Mouse (Mus musculus) induced T-regulatory cell, adult 2 months (primary cell): ENCODE results near the gene Smarcd2.

ENCODE experiments used
- DNase-seq: peaks from one replicate; pipeline ENCODE4 v3.0.0-alpha.2; 2012; ENCODE audit warnings: low read depth

Gene Smarcd2

DNA sequence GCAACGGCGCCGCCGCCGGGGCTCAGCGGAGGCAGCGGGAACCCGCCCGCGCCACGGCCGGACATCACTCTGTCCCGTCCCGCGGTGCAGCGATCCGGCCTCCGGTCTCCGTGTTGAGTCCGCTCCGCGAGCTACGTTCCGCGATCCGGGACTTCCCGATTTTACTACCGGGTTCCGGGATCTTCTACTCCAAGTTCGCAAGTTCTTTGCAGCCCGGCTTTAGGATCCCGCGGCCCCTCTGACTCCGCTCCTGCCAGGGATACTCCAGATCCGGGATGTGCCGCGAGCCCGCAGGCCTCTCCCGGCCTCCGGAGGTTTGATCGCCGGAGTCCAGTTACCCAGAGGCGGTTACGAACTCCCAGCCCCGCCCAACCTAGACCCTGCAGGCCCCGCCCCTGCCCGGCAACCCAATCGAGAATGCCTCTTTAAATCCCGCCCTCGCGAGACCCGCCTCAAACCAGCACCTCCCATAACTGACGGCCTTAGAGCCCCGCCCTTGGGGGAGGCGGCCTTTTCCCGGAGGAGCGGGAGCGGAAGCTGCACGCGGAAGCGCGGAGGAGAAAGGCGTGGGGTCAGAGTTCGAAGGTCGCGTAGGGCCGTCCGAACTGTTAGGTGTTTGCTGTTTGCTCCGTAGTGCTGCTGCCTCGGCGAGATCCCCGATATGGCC is at the start of gene Smarcd2:
Gene Smarcd2, minus strand, starts transcription at position 329 of the 667 bp plus-strand sequence.
- peak; percentile 99 for DNase-seq

DNA sequence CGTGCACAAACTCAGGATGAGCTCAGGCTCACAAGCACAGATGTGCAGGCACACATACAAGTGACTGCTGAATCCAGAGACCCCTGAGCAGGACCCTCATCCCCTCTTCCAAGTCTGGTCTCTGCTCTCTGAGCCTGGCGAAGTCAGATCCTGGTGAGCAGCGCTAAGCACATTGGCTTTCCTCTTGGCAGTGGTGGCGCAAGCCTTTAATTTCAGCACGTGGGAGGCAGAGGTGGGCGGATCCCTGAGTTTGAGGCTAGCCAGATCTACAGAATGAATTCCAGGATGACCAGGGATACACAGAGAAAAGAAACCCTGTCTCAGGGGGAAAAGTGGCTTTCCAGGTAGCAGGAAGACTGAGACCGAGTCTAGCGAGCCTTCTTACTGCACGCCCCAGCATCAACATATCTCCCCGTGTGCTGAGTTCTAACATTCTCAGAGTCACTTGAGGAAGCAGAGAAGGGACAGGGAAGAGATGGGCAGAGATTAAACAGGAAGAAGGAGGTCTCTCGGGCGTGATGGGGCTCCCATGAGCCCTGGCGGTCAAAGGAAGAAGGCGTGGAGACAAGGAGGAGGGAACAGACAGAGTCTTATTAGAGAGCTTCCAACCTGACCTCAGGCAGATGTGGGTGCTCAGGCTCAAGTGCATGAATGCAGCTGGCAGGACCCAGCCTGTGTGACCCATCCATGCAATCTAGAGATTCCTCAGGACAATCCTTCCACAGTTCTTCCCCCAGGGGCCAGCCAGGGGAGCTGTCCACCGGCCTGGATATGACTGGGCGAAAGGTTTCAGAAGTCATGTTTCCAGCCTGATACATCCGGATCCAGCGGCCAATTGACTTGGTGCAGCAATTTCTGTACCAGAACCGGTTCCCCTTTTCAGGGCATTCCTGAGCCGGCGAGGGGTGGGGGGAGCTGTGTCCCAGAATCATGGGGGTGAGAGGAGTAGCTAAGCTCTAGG is 45.9 kb upstream of the Smarcd2 start:
- no peak for DNase-seq

DNA sequence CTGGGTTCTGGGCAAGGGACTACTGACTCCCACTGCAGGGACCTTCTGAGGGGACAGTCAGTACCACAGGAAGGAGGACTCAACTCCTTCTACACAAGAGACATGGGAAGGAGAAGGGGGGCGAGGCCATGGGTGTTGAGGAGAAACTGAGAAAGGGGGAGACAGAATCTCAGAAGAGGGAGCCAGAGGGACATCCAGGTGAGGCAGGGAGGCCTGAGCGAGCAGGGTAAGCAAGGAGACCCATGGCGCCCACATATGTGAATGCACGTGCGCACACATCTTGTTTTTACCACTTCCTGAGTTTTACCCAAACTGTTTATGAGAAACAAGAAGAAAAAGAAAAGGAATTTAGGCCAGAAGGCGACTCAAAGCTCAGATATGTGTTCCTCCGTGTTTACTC is 45.0 kb upstream of the Smarcd2 start:
- DNase-seq, result no peak

DNA sequence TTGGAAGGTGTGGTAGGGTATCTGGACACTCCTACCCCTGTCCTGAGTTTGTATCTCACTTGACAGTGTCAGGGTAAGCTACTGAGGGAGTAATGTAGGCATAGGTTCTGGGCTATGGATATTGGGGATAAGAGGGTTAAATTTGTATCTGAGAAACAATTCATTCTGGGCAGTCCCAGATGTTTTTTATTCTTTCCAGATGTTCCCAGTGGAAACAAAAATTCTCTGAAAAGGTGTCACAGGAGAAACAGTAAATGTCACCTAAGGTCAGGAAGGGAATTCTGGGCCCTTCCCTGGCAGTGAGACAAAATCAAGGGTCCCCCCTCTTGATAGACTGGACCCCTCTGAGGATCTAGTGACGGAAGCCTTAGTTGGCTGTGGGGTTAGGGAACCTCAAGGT is 43.6 kb upstream of the Smarcd2 start:
- DNase-seq, result no peak

DNA sequence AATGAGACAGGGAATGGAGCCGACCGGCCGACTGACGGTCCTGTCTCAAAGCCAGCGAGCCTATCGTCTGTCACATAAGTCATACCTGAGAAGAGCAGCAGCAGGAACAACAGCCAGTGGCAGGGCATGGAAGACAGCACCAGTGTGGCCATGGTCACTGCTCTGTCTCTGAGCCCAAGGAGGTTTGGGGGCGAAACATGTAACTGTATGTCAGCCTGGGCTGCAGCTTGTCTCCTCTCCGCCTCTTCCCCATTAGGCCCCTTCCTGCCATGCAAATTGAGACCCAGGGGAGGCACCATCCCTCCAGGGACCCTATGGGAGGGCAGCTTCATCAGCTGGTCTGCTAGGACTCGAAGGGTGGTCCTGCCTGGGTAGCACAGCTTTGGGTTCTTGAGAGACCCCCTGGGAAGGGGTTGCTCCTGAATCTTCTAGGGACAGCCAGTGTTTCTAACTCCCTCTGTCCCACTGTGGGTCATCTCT is 41.6 kb upstream of the Smarcd2 start, which contains the start of gene Cd79b:
Gene Cd79b, minus strand, starts transcription at position 430 of the 480 bp plus-strand sequence.
- no peak for DNase-seq

DNA sequence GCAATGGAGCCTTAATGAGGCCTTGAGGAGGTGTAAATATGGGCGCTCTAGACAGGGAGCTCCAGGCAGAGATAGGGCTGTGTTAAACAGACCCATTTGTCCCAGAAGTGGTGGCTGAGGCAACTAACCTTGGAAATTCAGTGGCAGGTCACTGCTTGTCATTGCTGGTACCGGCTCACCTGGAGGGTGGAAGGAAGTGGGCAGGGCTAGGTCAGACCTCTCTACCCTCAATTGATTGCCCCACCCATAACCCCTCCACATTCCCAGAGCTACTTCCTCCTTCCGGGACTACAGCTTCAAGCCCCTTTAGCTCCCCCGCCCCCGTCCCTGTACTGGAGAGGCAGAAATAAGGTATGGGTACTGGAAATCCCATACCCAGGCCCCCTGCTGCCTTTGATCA is 40.8 kb upstream of the Smarcd2 start:
- peak; percentile 33 for DNase-seq

DNA sequence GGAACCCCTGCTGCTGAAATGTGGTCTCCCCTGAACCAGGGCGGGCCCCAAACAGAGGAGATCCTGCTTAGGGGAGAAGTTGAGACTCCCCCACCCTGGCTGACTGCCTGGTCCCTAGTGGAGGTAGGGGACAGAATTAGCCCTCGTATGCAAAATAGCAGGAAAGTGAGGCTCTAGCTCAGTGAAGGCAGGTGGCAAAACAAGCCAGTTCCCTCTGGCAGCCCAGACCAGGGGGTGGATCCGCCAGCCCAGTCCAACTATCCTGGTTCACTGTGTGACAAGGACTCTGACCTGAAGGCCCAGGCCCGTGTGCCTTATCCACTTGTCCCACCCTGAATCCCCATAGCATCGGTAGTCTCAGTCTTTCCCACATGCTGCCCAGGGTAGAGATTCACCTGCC is 37.4 kb upstream of the Smarcd2 start:
- DNase-seq, result no peak

DNA sequence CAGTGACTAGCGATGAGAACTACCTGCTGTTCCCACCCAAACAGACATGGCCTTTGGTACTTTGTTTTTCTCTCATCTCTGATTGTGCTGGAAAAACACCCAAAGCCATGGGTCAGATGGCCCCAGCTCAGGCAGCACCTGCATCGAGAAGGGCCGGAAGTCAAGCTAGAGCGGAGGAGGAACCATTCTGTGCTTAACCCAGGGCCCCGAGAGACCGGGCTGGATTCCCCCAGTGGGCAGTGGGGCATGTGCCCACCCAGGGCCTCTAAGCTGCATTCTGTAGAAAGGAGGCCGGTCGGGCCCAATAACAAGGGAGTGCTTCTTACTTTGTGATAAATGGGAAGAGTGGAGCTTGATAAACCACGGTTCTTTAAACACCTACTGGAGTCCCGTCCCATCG is 35.4 kb upstream of the Smarcd2 start:
- no peak for DNase-seq

DNA sequence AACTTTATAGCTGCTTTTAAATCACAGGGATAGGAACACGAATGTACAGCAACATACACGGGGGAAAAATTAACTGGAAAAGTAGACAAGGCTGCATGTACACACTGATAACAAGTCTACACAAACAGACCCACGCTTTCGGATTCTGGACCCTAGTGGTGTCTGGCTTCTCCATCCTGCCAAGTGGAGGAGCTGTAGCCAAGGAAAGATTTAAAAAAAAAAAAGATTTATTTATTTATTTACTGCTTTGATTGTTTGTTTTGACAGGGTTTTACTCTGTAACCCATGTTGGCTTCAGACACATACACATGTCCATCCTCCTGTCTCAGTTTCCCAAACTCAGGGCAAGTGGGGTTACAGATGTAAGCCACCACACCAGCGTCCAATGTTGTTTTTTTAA is 34.7 kb upstream of the Smarcd2 start:
- no peak for DNase-seq

DNA sequence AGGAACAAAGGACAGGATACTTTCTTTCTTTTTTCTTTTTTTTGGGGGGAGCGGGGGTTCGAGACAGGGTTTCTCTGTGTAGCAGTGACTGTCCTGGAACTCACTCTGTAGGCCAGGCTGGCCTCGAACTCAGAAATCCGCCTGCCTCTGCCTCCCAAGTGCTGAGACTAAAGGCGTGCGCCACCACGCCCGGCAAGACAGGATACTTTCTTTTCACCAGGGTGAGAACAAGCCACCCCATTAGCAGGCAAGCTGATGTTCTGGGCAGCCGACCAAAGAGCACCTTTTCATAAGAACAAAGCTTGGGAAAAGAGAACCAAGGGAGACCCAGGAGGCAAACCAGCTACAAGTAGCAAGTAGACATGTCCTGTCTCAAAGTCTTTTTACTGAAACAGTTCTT is 34.0 kb upstream of the Smarcd2 start:
- DNase-seq, result no peak

DNA sequence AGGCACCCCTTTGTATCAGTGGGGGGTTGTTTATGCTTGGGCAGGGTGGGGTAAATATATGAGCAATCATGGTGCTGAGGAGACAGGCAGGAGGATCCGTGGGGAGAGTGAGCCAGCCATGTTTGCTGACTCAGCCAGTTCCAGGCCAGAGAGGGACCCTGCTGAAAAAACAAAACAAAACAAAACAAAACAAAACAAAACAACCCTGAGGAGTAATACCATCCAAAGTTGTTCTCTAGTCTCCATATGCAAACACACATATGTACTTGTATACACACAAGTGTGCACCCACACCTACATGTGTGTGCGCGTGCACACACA is 33.3 kb upstream of the Smarcd2 start:
- DNase-seq, result no peak

DNA sequence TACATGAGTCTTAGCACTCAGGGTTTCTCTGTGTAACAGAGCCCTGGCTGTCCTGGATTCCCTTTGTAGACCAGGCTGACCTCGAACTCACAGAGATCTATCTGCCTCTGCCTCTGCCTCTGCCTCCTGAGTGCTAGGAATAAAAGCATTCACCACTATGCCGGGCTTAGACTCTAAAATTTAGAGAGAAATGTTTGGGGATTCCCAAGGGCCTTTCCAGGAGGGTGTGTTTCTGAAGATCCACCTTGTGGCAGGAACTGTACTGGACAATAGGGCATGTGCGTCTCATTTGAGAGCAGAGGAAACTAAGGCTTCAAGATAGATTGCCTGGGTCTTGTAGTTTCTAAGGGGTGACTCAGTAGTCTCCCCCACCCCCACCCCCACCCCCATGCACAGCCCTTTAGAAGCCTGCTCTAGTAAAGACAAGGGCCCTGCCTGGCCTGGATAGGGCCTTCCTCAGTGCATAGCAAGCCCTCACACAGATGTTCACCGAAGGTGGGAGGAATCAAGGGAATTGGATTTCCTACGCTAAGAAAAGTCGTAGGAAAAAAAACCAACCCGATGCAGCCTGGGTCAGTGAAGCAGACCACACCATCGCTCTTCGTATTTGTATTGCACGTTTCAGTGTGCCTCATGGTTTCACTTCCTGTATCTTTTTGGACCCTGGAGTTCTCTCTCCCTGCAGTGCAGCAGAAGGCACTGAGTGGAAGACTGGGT is 32.7 kb upstream of the Smarcd2 start:
- DNase-seq, result peak; percentile 38

DNA sequence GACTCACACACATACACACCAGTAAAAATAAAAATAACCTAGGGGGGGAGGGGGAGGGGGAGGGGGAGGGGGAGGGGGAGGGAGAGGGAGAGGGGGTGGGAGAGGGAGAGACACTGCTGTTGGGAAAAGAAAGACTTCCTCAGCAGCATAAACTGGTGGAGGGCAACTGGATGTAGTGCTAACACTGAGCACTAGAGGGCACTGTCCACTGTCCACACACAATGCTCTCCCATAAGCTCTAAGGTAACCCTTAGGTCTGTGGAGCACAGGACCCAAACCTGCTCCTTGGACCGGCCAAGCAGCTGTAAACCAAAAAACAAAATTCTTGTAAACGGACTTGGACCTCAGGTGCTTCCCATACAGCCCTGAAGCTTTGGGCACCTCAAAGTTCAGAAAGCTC is 29.9 kb upstream of the Smarcd2 start:
- DNase-seq, result peak; percentile 87

DNA sequence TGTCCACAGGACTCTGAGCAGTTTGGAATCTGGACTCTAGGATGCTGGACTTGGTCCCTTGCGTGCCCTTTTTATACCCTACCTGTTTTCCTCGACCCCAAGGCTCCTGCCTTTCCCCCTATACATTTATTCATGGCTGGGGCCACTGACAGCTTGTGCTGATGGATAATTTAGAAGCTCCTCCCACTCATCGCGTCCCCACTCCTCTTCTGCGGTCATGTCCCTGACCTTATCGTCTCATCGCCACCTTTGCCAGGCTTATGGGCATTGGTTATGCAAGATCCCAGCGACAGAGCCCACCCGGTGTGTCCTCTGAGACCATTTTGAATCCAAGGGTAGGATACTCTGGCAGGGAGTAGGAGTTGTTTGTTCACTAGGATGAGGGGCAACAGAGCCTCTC is 29.0 kb upstream of the Smarcd2 start, which contains the start of gene Gh:
Gene Gh, minus strand, starts transcription at position 101 of the 400 bp plus-strand sequence.
- DNase-seq, result no peak

DNA sequence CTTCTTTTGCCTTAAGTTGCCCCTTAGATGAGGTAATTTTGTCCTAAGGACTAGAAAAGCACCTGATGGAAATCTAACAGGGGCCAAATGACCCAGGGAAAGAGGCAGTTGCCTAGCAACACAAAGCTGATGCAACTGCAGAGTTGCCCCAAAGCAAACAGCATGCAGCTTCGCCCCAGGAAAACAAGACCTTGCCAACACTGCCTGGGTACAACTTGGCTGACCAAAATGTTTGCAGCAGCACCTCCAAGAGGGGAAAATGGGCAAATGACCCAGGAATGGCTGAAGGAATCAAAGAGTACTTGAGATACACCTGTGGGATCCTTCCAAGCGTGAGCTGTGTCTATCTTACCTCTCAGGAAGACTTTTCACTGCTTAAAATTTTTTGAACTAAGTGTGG is 19.1 kb upstream of the Smarcd2 start:
- no peak for DNase-seq

DNA sequence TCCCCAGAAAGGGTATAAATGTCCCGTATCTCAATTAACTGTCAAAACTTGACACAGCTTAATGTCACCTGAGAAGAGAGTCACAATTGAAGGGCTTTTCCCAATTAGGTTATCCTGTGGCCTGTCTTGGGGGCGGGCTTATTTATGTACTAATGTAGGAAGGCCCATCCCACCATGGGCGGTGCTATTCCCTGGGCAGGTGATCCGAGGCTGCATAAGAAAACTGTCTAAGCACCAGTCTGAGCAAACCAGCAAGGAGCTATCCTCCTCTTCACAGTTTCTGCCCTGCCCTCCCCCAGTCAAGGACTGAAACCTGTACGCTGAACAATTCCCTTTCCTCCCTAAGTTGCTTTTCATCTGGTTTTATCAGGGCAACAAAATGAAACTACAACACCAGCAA is 17.6 kb upstream of the Smarcd2 start:
- DNase-seq, result no peak

DNA sequence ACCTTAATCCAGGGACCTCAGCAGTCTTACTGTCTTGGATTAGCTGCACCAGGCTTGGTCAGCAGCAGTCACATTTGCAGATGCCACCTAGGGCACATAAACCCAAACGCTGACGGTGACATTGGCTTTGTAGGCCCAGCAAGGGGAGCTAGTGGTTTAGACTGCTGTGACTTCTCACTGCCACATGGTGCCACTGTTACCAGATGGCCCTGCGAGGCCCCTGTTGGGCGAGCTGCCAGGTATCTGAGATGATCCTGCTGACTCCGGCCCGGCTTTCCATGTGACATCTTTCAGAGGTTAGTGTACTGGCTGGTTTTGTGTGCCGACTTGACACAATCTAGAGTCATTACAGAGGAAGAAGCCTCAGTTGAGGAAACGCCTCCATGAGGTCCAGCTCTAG is 16.6 kb upstream of the Smarcd2 start:
- DNase-seq, result peak; percentile 22

DNA sequence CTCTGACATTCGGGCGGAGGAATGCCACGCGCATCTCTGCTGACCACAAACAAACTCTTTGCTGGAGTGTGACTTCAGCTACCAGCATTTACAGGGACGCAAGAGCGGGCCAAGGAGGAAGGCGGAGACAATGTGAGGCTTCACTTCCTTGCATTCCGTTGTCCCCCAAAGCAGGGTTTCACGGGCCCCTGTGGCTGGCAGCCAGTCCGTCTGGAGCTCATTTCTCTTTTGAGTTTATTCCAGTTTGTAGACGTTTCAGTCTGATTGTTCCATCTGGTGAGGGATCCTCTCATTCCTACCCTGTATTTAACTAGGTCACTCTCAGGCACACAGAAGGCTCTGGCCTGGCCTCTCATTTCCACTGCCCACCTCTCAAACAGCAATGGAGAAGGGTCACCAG is 14.2 kb upstream of the Smarcd2 start:
- no peak for DNase-seq

DNA sequence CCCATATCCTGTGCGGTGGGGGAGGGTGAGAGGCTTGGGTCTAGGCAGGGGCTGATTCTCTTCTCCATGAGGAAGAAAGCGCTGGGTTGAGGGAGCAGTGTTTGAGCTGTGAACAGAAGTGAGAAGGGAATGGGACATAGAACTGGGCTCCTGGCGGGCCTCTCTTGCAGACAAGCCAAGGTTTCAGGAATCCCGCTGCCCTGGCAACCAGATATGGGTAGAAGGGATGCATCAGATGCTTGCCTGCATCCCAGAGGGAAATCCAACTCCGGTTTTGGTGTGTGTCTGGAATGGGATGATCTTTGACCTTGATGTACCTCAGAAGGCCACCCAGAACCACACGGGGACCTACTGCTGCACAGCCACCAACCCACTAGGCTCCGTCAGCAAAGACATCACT is 13.4 kb upstream of the Smarcd2 start:
- no peak for DNase-seq

DNA sequence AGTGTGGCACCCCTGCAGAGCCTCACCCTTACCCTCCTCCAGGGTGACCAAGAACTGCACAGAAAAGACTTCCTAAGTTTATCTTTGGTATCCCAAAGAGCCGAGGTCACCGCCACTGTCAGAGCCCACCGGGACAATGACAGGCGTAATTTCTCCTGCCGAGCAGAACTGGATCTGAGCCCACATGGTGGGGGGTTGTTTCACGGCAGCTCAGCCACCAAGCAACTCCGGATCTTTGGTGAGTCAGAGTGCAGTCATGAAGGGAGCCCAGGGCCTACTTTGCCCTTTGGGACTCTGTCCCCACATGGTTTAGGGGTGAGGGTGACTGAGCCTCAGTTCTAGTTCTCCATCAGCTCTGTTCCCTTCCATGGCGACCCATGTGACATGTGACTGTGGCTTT is 11.4 kb upstream of the Smarcd2 start:
- no peak for DNase-seq

DNA sequence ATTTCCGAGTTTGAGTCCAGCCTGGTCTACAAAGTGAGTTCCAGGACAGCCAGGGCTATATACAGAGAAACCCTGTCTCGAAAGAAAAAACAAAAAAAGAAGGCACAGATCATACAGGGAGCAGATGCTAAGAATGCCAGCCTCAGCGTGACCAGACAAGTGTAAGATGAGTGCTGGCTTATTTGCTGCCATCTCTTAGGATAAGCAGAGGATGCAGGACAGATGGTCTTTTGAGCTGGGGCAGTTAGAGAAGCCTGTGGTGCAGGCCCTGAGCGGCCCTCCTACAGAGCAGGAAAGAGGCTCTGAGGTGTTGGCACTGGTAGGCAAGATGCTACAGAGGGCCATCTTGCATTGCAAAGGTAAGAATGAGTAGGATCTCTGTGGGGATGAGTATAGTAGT is 10.6 kb upstream of the Smarcd2 start:
- DNase-seq, result no peak

DNA sequence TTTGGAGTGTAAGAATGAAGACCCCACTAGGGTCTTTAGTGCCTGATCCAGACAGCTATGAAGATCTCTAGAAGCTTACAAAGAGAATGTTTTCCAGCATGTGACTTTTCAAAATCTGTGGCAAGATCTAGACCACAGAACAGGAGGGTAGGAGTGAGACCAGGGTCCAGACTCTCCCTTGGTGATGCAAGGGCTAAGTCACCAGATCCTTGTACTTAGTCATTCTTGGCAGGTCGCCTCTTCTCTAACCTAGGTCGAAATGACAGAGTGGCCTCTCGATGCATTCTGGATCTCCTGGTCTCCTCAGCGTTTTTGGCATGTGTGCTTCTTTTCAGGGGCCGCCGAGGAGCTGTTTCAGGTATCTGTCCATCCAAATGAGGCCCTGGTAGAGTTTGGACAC is 9.7 kb upstream of the Smarcd2 start:
- DNase-seq, result no peak

DNA sequence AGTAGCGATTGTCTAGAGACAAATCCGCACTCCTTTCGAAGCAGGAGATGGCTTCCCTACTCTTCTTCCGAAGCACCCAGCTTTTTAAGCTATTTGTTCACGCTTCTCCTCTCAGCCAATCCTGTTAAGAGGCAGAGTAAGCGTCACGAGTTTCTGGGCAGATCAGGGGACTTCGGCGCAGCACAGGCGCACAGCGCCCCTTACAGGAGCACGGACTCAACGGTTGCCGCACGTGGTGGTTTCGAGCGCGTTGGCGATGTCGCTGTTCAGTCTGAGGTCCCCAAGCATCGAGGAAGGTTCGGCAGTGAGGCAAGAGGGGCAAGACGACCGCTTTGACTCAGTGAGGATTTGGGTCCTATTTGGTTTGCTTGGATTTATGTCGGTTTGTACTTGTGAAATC is 3.7 kb upstream of the Smarcd2 start, which contains the start of gene Tcam1:
Gene Tcam1, plus strand, starts transcription at position 219 of the 400 bp plus-strand sequence.
- DNase-seq, result peak; percentile 99
